Mouse (Mus musculus) heart, adult 9 months (tissue): ENCODE results near the gene Lrrc29.

Experiments used
- DNase-seq, 2 experiments: peaks; one replicate each; pipeline ENCODE4 v3.0.0; 2022; ENCODE audit warnings: low spot score in 2 of 2

Lrrc29 gene

DNA sequence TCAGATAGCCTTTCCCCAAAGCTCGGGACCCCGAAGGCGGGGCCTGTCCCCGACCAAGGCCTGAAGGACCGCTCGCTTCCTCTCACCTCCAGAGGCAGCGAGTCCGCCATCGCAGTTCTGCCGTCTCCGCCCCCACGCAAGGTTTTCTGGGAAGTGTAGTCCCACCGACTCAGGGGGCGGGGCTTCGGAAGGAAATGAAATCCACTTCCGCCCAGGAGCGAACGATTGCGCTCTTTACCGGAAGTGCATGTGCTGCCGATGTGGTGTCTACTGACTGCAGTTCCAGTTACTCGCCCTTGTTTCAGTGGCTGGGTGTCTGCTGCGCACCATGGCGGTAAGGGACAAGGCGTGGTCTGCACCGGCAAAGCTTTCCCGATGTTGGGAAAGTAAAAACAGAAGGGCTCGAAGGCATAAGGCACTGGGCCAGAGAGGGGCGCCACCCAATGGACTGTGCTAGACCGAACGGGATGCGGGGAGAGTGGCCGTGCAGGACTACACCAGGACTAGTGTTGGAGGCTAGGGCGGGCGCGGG lies at the start of gene Lrrc29, which contains the start of gene Tmem208:
Gene Lrrc29, minus strand, starts transcription at position 138 of the 532 bp plus-strand sequence.
Gene Tmem208, plus strand, starts transcription at position 214 of the 532 bp plus-strand sequence.
- peak; percentile 90 to 96 for DNase-seq

GRCm38 (mm10) chr8:105374513-105374966 lies 48.5 kb upstream of the Lrrc29 start:
- DNase-seq, result no peak

DNA sequence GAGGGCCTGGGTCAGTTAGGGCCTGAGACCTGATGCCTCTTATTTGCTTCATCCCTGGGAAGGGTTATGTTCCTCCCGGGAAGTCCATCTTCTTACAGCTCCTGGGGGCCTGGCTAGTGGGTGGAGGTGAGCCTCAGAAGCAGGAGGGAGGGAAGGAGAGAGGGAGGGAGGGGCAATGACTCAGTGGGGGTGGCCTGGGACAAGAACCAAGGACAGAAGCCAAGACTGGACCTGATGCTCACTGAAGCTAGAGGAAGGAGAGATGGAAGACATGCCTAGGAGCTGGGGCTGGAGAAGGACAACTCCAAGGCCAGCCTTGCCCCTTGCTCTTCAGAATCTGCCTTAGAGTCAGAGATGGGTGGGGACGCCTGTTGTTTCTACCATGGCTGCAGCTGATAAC lies 47.0 kb upstream of the Lrrc29 start, which contains the start of gene Plekhg4:
Gene Plekhg4, plus strand, starts transcription at position 243 of the 400 bp plus-strand sequence.
- DNase-seq, result no peak

DNA sequence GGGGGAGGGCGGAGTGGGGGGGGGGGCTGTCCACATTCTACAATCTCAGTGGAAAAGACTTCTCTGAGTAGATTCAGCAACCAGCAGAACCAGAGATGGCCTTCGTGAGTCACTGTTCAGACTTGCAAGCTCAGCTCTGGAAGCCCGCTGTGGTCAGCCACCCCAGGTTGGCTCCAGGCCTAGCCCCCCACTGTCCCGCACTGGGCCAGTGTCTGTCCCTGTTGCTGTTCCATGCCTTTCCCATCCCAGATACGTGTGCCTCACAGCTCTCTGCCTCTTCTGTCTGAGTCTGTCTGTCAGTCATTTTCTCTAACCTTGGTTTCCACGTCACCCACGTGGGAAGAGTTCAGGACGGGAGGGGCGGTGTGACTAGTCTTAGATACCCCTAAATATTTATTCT lies 46.4 kb upstream of the Lrrc29 start:
- DNase-seq, result no peak

DNA sequence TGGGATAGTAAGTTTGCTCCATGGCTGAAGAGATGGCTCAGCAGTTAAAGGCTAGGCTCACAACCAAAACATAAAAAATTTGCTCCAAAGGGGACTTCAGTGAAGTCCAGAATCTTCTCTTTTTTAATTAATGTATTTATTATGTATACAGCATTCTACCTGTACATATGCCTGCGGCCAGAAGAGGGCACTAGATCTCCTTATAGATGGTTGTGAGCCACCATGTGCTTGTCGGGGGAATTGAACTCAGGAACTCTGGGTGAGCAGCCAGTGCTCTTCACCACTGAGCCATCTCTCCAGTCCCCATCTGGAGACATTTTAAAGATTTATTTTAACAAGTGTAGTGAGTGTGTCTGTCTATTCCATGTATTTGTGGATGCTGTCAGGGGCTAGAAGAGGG lies 41.0 kb upstream of the Lrrc29 start:
- DNase-seq, result no peak

DNA sequence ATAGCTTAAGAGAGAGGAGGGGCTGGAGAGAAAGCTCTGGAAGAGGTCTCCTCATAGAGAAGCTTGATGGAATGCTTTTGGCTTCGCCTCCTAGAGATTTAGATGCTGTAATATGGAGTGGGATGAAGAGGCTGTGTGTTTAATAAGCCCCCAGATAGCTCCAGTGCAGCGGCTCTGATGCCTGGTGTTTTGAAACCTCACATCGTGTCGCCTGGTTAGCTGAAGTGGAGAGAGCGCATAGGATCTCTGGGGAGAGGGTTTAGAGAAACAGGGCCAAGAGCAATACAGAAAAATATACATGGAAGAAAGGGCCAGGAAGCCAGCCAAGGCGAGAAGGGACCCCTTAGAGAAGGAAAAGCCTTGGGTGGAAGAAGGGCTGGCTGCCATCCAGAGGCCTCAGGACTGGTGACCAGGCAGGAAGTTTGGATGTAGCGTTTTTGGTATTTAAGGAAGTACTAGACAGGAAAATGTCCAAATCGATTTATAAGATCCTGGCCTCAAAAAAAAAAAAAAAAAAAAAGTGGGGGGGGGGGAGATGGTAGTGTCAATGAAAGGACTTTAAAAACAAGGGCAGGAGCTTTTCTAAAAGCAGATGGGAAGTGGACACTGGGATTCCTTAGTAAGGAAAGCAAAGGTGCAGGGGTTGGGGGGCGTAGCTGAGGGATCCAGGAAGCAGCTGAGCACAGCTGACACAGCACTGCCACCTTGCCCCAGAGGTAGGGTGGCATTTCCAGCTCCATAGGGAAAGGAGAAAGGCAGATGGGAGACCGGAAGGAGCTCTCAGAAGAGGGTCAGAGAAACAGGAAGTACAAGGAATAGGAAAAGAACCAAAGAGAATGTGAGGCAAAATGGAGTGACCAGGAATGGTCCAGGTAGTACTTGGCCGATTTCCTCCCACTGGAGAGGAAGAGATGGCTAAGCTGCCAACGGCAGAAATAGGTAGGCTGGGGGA lies 35.9 kb upstream of the Lrrc29 start:
- peak; percentile 28 to 41 for DNase-seq

GRCm38 (mm10) chr8:105359646-105360045 lies 33.6 kb upstream of the Lrrc29 start:
- no peak for DNase-seq

GRCm38 (mm10) chr8:105359208-105359607 lies 33.1 kb upstream of the Lrrc29 start:
- no peak for DNase-seq

GRCm38 (mm10) chr8:105356681-105357080 lies 30.6 kb upstream of the Lrrc29 start:
- DNase-seq, result no peak

DNA sequence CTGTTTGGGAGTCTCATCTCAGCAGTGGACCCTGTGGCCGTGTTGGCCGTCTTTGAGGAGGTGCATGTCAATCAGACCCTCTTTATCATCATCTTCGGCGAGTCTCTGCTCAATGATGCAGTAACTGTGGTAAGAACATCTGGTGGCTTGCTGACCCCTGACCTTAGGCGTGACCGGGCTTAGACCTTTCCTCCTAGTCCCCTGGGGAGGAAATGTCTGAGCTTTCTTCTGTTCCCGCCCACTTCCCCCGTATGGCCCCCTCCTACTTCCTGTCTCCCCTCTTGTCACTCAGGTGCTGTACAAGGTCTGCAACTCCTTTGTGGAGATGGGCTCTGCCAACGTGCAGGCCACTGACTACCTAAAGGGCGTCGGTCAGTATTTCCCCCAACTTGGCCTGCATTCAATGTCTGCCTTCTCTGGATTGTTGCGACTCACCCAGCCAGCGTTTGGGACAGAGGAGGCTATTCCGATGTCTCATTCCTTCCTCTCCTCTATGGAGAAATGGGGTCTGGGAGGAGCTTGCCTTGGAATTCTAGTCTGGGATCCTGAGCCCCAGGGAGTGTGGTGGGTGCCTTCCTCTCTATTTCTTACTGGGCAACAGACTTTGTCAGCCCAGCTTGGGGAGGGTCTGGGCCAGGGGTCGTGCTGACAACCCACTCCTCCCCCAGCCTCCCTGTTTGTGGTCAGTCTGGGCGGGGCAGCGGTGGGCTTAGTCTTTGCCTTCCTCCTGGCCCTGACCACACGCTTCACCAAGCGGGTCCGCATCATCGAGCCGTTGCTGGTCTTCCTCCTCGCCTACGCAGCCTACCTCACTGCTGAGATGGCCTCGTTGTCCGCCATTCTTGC lies 29.3 kb upstream of the Lrrc29 start:
- DNase-seq, result peak; percentile 59 to 67

DNA sequence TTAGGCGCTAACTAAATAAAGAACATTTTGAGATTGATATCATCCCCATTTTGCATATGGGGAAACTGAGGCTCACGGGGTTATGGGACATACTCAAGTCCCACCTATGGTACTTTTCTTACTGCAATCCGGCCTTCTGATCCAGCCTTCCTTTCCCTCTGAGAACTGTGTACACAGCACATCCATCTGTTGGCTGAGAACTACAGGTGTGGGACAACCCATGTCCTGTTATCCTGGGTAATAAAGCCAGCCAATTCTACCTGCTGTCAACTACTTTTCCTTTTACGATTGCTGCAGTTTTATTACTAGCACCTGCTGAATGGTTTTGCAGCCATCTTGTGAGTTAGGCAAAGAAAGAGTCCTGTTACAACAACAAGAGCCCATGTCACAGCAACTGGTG lies 28.5 kb upstream of the Lrrc29 start:
- DNase-seq, result no peak

DNA sequence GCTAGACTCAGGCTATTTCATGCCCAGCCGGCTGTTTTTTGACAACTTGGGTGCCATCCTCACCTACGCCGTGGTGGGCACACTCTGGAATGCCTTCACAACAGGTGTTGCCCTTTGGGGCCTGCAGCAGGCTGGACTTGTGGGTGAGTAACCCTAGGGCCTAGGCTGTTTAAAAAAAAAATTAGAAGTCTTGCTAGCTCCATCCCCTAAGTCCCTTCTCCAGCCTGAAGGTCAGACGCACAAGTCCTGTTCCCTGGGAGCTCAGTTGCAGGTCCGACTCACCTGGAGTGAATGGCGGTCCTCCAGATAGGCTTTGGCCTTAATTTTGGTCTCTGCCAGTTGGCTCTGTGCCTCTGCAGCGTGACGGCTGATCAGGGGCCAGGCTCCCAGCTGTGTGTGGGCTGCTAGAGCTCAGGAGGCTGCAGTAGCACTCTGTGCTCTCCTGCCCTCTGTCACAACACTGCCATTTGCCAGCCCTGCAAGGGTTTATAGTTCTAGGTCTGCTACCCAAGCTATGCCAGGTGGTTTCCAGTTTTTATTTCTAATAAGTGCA lies 27.6 kb upstream of the Lrrc29 start:
- no peak for DNase-seq

- no peak for DNase-seq
Measured at GRCm38 (mm10) chr8:105350186-105350585, 24.1 kb upstream of the Lrrc29 start.

DNA sequence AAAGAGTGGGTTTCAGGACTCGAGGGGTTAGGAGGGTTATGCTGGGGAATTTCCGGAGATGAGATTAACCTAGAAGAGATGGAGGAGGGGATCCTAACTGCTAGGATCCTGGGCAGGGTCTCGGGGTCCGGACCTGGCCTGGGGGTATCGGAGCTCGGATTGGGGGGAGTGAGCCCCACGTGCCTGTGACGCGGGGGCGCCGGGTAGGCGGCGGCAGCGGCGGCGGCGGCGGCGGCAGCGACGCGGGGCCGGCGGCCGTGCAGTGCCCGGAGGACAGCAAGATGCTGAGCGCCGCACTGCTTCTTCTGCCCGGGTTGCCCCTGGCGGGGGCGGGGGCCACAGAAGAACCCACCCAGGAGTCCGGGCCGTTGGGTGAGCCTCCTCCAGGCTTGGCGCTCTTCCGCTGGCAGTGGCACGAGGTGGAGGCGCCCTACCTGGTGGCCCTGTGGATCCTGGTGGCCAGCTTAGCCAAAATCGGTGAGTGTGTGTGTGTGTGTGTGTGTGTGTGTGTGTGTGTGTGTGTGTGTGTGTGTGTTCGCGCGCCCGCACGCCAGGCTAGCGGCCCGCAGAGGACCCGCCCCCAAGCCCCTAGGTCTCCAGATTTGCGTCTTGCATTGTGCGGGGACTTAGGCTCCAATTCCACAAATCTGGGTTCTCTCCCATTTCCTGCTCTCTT lies 23.2 kb upstream of the Lrrc29 start:
- no peak for DNase-seq

DNA sequence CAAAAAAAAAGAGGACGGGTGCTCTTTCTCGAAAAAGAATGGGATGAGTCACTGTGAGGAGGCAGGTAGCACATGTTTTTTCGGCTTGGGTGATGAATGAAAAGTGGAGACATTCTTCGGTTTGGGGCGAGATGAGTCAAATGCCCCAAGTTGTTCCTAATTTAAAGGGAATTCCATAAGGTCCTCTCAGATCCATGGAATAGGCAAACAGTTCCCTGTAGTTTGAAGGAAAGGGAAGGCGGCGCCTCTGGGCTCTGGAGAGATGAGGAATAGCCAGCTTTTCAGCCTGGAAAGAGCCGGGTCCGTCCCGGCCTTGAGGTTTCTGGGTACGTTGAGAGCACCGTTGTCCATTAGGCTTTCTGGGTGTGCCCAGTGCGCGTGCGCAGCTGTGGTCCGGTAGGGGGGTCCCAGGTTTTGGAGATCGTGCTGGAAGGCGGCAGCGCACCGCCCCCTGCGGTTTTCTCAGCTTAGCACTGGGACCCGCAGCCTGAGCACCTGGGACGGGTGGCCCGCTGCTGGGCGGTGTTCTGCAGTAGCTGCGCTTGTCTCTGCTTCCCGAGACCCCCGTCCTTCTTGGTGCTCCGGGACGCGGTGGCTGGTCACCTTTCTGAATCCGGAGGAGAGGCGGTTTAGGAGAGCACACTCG lies 22.5 kb upstream of the Lrrc29 start, which contains the start of gene Slc9a5:
Gene Slc9a5, plus strand, starts transcription at position 394 of the 646 bp plus-strand sequence.
- DNase-seq, result peak; percentile 24 to 56

- peak; percentile 95 to 96 for DNase-seq
Measured at GRCm38 (mm10) chr8:105347428-105348221, 21.5 kb upstream of the Lrrc29 start, which contains the start of gene Fhod1. TSS of gene Fhod1 (minus strand) at chr8:105347953.

GRCm38 (mm10) chr8:105346611-105347427 lies 20.7 kb upstream of the Lrrc29 start:
- peak; percentile 83 to 84 for DNase-seq
